Mouse (Mus musculus): ENCODE data around the gene Dcaf8.

DNA sequence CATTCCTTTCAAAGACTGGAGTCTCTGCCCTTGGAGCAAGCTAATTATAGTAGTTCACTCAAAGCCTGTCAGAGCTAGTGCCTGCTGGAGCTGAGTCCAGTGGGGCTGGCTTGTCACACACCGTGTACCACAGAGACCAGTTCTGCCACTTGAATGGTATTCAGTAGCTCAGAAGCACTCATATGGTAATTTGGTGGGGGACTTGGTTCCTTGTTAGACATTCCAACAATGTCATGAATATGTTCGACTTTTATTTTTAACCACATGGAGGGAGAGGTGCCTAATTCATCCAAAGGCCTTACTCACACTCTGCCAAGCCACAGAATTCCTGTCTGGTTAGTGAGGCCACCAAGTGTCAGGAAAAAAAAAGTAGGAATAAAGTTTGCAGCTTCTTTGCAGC, 94.5 kb downstream of the Dcaf8 start:
- no peak for TF ChIP-seq EP300 (IDR thresholded peaks at IDR 0.05; ENCODE audit: low read depth)
- no peak for TF ChIP-seq CTCF (IDR thresholded peaks at IDR 0.05; ENCODE audit: low read depth)

Measured in liver, postnatal 0 days (tissue).